Comparison of ENCODE assay signal across 8 mouse cellular contexts in the genomic region with DNA sequence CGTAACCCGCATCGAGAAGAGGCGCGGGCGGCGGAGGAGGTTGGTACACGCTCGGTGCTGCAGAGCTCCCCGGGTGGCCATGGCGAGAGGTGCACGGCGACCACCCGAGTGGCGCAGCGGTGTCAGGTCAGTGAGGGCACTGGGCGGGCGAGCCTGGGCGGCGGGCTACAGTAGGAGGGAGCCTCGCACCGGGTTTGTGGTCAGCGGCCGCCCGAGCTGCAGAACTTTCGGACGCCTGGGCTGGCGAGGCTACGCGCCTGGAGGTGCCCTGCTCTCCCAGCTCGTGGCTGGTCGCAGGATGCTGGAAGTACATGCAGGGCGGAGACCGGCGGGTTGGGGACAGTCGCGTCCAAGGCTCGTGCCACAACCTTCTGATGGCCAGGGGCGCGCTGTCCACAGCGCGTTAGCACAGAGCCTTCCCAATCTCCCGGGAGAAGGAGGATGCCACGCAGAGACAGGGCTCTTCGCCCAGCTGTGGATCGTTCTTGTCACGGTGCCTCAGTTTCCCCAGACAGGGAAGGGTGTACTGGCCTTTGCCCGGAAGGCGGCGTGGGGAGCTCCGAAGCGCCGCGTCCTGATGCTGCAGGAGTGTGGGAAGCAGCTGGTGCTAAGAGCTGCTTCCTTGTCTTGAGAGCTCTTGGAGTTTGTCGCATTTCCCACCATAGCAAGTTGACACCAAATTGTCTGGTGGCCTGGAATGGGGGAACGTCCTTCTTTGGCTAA. TPM values are rescaled to one million over a fixed set of nuclear protein-coding genes. Genes with fewer than 3 reads are reported as not detected.
A peak's percentile ranks its signal among the peaks of the same experiment; 100 is the strongest.
DNase-seq lines count a peak whose midpoint lies in the region; ATAC-seq and TF ChIP-seq lines count a peak whose summit lies in the region.

No protein-coding gene starts in this region.

- peaks cover 6% of the 10 kb centered on the region for H3K4me1 ChIP-seq in spleen, adult 2 months (ENCODE audit: control insufficient read depth, insufficient read depth, insufficient read length)
- peaks cover 26% of the 10 kb centered on the region; the same call in 1 of the 2 replicates for H3K4me1 ChIP-seq in hindbrain, embryonic 10.5 days (replicated peaks)
- H3K4me1 ChIP-seq in liver, embryonic 11.5 days (replicated peaks; ENCODE audit: control insufficient read depth, insufficient read depth, low read length), result peaks cover 9% of the 10 kb centered on the region
- H3K4me1 ChIP-seq in neural tube, embryonic 15.5 days, result peaks cover 23% of the 10 kb centered on the region

- no peaks in the 10 kb centered on the region for H3K9me3 ChIP-seq in hindbrain, embryonic 10.5 days
- H3K9me3 ChIP-seq in liver, embryonic 11.5 days (ENCODE audit: control insufficient read depth, low read length), result no peaks in the 10 kb centered on the region
- H3K9me3 ChIP-seq in neural tube, embryonic 15.5 days (replicated peaks), result no peaks in the 10 kb centered on the region

- peak overlapping the region; percentile 99 for H3K4me2 ChIP-seq in liver, embryonic 11.5 days
- H3K4me2 ChIP-seq in neural tube, embryonic 15.5 days, result peak overlapping the region; percentile 96

- 2% methylated on average over 54 of the region's 56 CpGs for WGBS in spleen, adult 2 months
- under 1% methylated on average over 56 of the region's 56 CpGs for WGBS in hindbrain, embryonic 10.5 days
- 0% methylated on average over 56 of the region's 56 CpGs for WGBS in liver, embryonic 11.5 days
- under 1% methylated on average over 53 of the region's 56 CpGs for WGBS in neural tube, embryonic 15.5 days

- DNase-seq in frontal cortex, postnatal 14 days (ENCODE audit: low spot score in 2 of 2), result no peak
- no peak for DNase-seq in spleen, adult 2 months (ENCODE audit: low read depth in 1 of 2, low spot score in 2 of 2)
- no peak for DNase-seq in spleen, postnatal 14 days (ENCODE audit: low spot score in 2 of 2)
- DNase-seq in hindbrain, embryonic 10.5 days (ENCODE audit: low spot score), result no peak
- no peak for DNase-seq in liver, embryonic 11.5 days (ENCODE audit: low spot score)
- DNase-seq in Muller cell, postnatal 12 days (ENCODE audit: inconsistent ontology term), result no peak

- no peak for TF ChIP-seq CTCF in spleen, adult 2 months (IDR thresholded peaks at IDR 0.05; ENCODE audit: extremely low read depth, insufficient read depth, insufficient read length, insufficient replicate concordance)

- no peak for TF ChIP-seq POLR2A in spleen, adult 2 months (IDR thresholded peaks at IDR 0.05; ENCODE audit: low read depth, low read length)

- H3K36me3 ChIP-seq in spleen, adult 2 months (ENCODE audit: control insufficient read depth, insufficient read depth, low read length), result no peaks in the 10 kb centered on the region
- H3K36me3 ChIP-seq in hindbrain, embryonic 10.5 days, result no peaks in the 10 kb centered on the region
- H3K36me3 ChIP-seq in liver, embryonic 11.5 days (ENCODE audit: control insufficient read depth, insufficient read depth, low read length), result no peaks in the 10 kb centered on the region
- no peaks in the 10 kb centered on the region for H3K36me3 ChIP-seq in neural tube, embryonic 15.5 days

- H3K9ac ChIP-seq in liver, embryonic 11.5 days (ENCODE audit: low read depth, low read length), result peak overlapping the region; percentile 66
- H3K9ac ChIP-seq in neural tube, embryonic 15.5 days (replicated peaks), result peak overlapping the region; percentile 70

- H3K27me3 ChIP-seq in spleen, adult 2 months (ENCODE audit: control insufficient read depth, insufficient read depth, low read length), result peaks cover 12% of the 10 kb centered on the region; the same call in 1 of the 2 replicates
- H3K27me3 ChIP-seq in hindbrain, embryonic 10.5 days (ENCODE audit: insufficient read depth, poor library complexity, severe bottlenecking), result peaks cover 37% of the 10 kb centered on the region
- H3K27me3 ChIP-seq in liver, embryonic 11.5 days (replicated peaks; ENCODE audit: control insufficient read depth, insufficient read depth, low read length), result peaks cover 25% of the 10 kb centered on the region
- H3K27me3 ChIP-seq in neural tube, embryonic 15.5 days (replicated peaks), result peaks cover 11% of the 10 kb centered on the region; the same call in 1 of the 2 replicates

- no peak overlapping the region for H3K27ac ChIP-seq in spleen, adult 2 months (ENCODE audit: insufficient read depth, low read length)
- H3K27ac ChIP-seq in hindbrain, embryonic 10.5 days, result peak overlapping the region; percentile 86
- no peak overlapping the region for H3K27ac ChIP-seq in liver, embryonic 11.5 days (ENCODE audit: low read depth, low read length)
- H3K27ac ChIP-seq in neural tube, embryonic 15.5 days (replicated peaks), result peak overlapping the region; percentile 77

- ATAC-seq in frontal cortex, adult (ENCODE audit: low TSS enrichment), result peak; percentile 32
- peak; percentile 70 for ATAC-seq in liver, embryonic 11.5 days (replicated peaks; ENCODE audit: low FRiP score)
- ATAC-seq in neural tube, embryonic 15.5 days (ENCODE audit: low FRiP score), result peak; percentile 28

- H3K4me3 ChIP-seq in spleen, adult 2 months (ENCODE audit: extremely low read depth, insufficient read depth, insufficient read length), result peak overlapping the region; percentile 51
- H3K4me3 ChIP-seq in hindbrain, embryonic 10.5 days, result peak overlapping the region; percentile 74
- H3K4me3 ChIP-seq in liver, embryonic 11.5 days (ENCODE audit: low read depth, low read length), result peak overlapping the region; percentile 62
- peak overlapping the region; percentile 70 for H3K4me3 ChIP-seq in neural tube, embryonic 15.5 days (replicated peaks)

RNA-seq across cellular contexts. Expression of a gene that starts 0.5 kb away (rescaled TPM):
- 0.53 and 0.82 TPM in 2 replicates for polyA plus RNA-seq in spleen, adult 2 months (2012; rRNA removed)
- 1.2 and 1.6 TPM in 2 replicates for polyA plus RNA-seq in hindbrain, embryonic 10.5 days (2016; fragmentation: Nextera tagmentation; extraction: Ambion mirVana)
- polyA plus RNA-seq in liver, embryonic 11.5 days (2014; fragmentation: Nextera tagmentation; extraction: Ambion mirVana), result 0.57 and 0.71 TPM in 2 replicates
- polyA plus RNA-seq in neural tube, embryonic 15.5 days (2015; fragmentation: Nextera tagmentation; extraction: Ambion mirVana), result 5.6 and 5.7 TPM in 2 replicates

Comparison
In these comparisons a context has a peak if more than half of its experiments do, and no peak if none do; other contexts are left out.
1. H3K27ac ChIP-seq: peak in hindbrain, embryonic 10.5 days (single experiment) and neural tube, embryonic 15.5 days (single experiment); none in spleen, adult 2 months (single experiment) and liver, embryonic 11.5 days (single experiment).
2. Peak in every context shown above with its lines, with median percentiles within 50 percentile points of each other: ATAC-seq and H3K4me3 ChIP-seq.